Mouse (Mus musculus): ENCODE data around the gene Tns3.

GRCm38 (mm10) chr11:8438269-8438668 is 226.1 kb downstream of the Tns3 start:
- TF ChIP-seq CTCF (IDR thresholded peaks at IDR 0.05; ENCODE audit: low read depth, low read length) (no peak), POLR2A (IDR thresholded peaks at IDR 0.05; ENCODE audit: extremely low read depth, insufficient read depth, low read length) (no peak)
